Mouse (Mus musculus) C3H10T1/2 (cell line): Measurements from ENCODE around the gene Col4a1. TPM values are rescaled to one million over a fixed set of nuclear protein-coding genes. Genes with fewer than 3 reads are reported as not detected.

ENCODE experiments used
- polyA plus RNA-seq, 2 experiments: library from polyadenylated mRNA; unstranded; fragments of >200 nt; fragmentation: generic; extraction: Trizol; gene quantifications; one replicate each; pipeline ENCODE4 v1.2.1; 2012; ENCODE audit warnings: missing spikeins in 2 of 2

The Col4a1 gene
- polyA plus RNA-seq, result 100 to 1,000 TPM in 1 of 2 experiments, 10 to 100 TPM in 1; 32.2 to 101 TPM

DNA sequence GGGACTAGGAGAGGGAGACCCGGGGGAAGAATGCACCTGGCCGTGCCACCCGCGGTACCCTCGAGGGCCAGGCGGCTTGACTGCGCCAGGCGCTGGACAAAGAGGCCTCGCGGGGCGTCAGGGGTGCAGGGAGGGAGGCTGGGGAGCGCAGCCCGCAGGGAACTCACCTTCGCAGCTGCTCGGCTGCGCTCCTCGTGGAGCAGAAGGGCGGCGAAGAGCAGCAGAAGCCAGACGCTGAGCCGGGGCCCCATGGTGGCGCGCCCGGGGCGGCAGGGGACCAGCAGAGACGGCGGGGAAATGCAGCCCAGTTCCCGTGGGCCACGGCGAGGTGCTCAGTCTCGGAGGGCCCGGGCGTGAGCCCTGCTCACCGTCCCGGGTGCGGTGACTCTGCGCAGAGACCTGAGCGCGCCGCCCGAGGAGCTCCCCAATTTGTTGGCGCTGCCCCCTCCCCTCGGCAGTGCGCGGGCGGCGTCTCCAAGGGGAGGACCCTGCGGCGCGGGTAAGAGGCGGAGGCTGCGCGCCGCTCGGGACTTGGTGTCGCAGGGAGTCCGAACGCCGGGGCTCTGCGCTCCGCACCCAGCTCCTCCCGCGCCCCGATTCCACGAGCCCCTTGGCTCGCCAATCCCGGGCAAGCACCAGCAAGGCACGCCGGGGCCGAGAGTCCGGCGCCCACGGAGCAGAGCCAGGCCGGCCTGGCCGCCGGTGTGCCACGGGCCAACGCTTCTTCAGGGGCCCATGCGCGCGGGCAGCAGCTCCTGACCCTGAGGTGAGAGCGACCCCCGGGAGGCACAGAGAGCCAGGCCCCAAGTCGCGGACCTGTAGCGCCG, at the start of gene Col4a1, which contains the start of gene Col4a2:
TSS of gene Col4a1 (minus strand) at position 478 of the 827 bp plus-strand sequence.
TSS of gene Col4a2 (plus strand) at position 457 of the 827 bp plus-strand sequence.

Other genes with a start within 250 kb of the Col4a1 start
- gene Col4a2, start within 50 bp of the Col4a1 start, polyA plus RNA-seq, result 10 to 100 TPM; 25.5 to 67.1 TPM
- 1 to 10 TPM; 2.1 to 2.2 TPM for gene Rab20, start 165.9 kb upstream of the Col4a1 start, polyA plus RNA-seq
- 10 to 100 TPM; 35.5 to 72.9 TPM for gene Naxd, start 184.7 kb upstream of the Col4a1 start, polyA plus RNA-seq
- gene Cars2, start 238.0 kb upstream of the Col4a1 start, polyA plus RNA-seq, result 10 to 100 TPM; 19.3 to 23.0 TPM
- 10 to 100 TPM in 1 of 2 experiments, 1 to 10 TPM in 1; 5.5 to 24.7 TPM for gene Ing1, start 242.7 kb upstream of the Col4a1 start, polyA plus RNA-seq